Mouse (Mus musculus): ENCODE measurements at regions not wholly inside any gene's neighbourhood (a gene's known extent, or its start where the extent isn't known, plus 50 kb on each side); places are given as distances from the start of the nearest gene placed in this dataset.

GRCm38 (mm10) chr4:52117765-52118290 is 321.2 kb upstream of the Smc2 start:
- 72% methylated on average over 4 of the region's 4 CpGs for WGBS
- TF ChIP-seq POLR2A (IDR thresholded peaks at IDR 0.05; ENCODE audit: low read depth, low read length) (no peak), CTCF (IDR thresholded peaks at IDR 0.05; ENCODE audit: extremely low read depth, insufficient read length, insufficient replicate concordance, low read depth, low read length) (no peak)
- H3K36me3 ChIP-seq (ENCODE audit: control insufficient read depth, insufficient read depth, low read length): no peaks in the 10 kb centered on the region
- H3K27ac ChIP-seq (ENCODE audit: insufficient read depth, low read depth, low read length): no peak overlapping the region
- H3K4me1 ChIP-seq (ENCODE audit: control insufficient read depth, insufficient read depth, insufficient read length, low read length): no peaks in the 10 kb centered on the region
- no peak overlapping the region for H3K4me3 ChIP-seq (ENCODE audit: low read depth, low read length)
- H3K27me3 ChIP-seq (ENCODE audit: control insufficient read depth, insufficient read depth, low read length): no peaks in the 10 kb centered on the region

- no peaks in the 10 kb centered on the region for H3K27me3 ChIP-seq (ENCODE audit: control insufficient read depth, insufficient read depth, low read length)
- no peak overlapping the region for H3K27ac ChIP-seq (ENCODE audit: insufficient read depth, low read depth, low read length)
- TF ChIP-seq CTCF (IDR thresholded peaks at IDR 0.05; ENCODE audit: extremely low read depth, insufficient read length, insufficient replicate concordance, low read depth, low read length) (no peak), POLR2A (IDR thresholded peaks at IDR 0.05; ENCODE audit: low read depth, low read length) (no peak)
- no peak overlapping the region for H3K4me3 ChIP-seq (ENCODE audit: low read depth, low read length)
- H3K4me1 ChIP-seq (ENCODE audit: control insufficient read depth, insufficient read depth, insufficient read length, low read length): no peaks in the 10 kb centered on the region
- H3K36me3 ChIP-seq (ENCODE audit: control insufficient read depth, insufficient read depth, low read length): no peaks in the 10 kb centered on the region
- 79% methylated on average over 3 of the region's 3 CpGs for WGBS
Measured at GRCm38 (mm10) chr4:52118439-52119072, 320.5 kb upstream of the Smc2 start.

- Histone ChIP-seq H3K4me3 (ENCODE audit: low read depth, low read length) (no peak overlapping the region), H3K36me3 (ENCODE audit: control insufficient read depth, insufficient read depth, low read length) (no peaks in the 10 kb centered on the region), H3K27ac (ENCODE audit: insufficient read depth, low read depth, low read length) (no peak overlapping the region), H3K27me3 (ENCODE audit: control insufficient read depth, insufficient read depth, low read length) (no peaks in the 10 kb centered on the region), H3K4me1 (ENCODE audit: control insufficient read depth, insufficient read depth, insufficient read length, low read length) (no peaks in the 10 kb centered on the region)
- WGBS: 59% methylated on average over 6 of the region's 6 CpGs
- TF ChIP-seq CTCF (IDR thresholded peaks at IDR 0.05; ENCODE audit: extremely low read depth, insufficient read length, insufficient replicate concordance, low read depth, low read length) (peak; percentile 21; the same call in 1 of the 2 replicates), POLR2A (IDR thresholded peaks at IDR 0.05; ENCODE audit: low read depth, low read length) (no peak)
Measured at GRCm38 (mm10) chr4:52152565-52153164, 286.4 kb upstream of the Smc2 start.

GRCm38 (mm10) chr4:52176240-52176639 is 262.8 kb upstream of the Smc2 start:
- 34% methylated on average over 4 of the region's 4 CpGs for WGBS
- Histone ChIP-seq H3K4me3 (ENCODE audit: low read depth, low read length) (no peak overlapping the region), H3K36me3 (ENCODE audit: control insufficient read depth, insufficient read depth, low read length) (no peaks in the 10 kb centered on the region), H3K4me1 (ENCODE audit: control insufficient read depth, insufficient read depth, insufficient read length, low read length) (peaks cover 2% of the 10 kb centered on the region; the same call in 1 of the 2 replicates), H3K27ac (ENCODE audit: insufficient read depth, low read depth, low read length) (no peak overlapping the region), H3K27me3 (ENCODE audit: control insufficient read depth, insufficient read depth, low read length) (no peaks in the 10 kb centered on the region)
- TF ChIP-seq CTCF (IDR thresholded peaks at IDR 0.05; ENCODE audit: extremely low read depth, insufficient read length, insufficient replicate concordance, low read depth, low read length): no peak
- no peak for TF ChIP-seq POLR2A (IDR thresholded peaks at IDR 0.05; ENCODE audit: low read depth, low read length)

GRCm38 (mm10) chr4:52197777-52198176 is 241.3 kb upstream of the Smc2 start:
- Histone ChIP-seq H3K4me1 (ENCODE audit: control insufficient read depth, insufficient read depth, insufficient read length, low read length) (no peaks in the 10 kb centered on the region), H3K27ac (ENCODE audit: insufficient read depth, low read depth, low read length) (no peak overlapping the region), H3K36me3 (ENCODE audit: control insufficient read depth, insufficient read depth, low read length) (no peaks in the 10 kb centered on the region), H3K27me3 (ENCODE audit: control insufficient read depth, insufficient read depth, low read length) (no peaks in the 10 kb centered on the region), H3K4me3 (ENCODE audit: low read depth, low read length) (no peak overlapping the region)
- WGBS: 78% methylated on average over 3 of the region's 3 CpGs
- TF ChIP-seq POLR2A (IDR thresholded peaks at IDR 0.05; ENCODE audit: low read depth, low read length) (no peak), CTCF (IDR thresholded peaks at IDR 0.05; ENCODE audit: extremely low read depth, insufficient read length, insufficient replicate concordance, low read depth, low read length) (no peak)

GRCm38 (mm10) chr4:52210601-52211000 is 228.4 kb upstream of the Smc2 start:
- no peaks in the 10 kb centered on the region for H3K27me3 ChIP-seq (ENCODE audit: control insufficient read depth, insufficient read depth, low read length)
- H3K27ac ChIP-seq (ENCODE audit: insufficient read depth, low read depth, low read length): no peak overlapping the region
- no peak for TF ChIP-seq CTCF (IDR thresholded peaks at IDR 0.05; ENCODE audit: extremely low read depth, insufficient read length, insufficient replicate concordance, low read depth, low read length)
- TF ChIP-seq POLR2A (IDR thresholded peaks at IDR 0.05; ENCODE audit: low read depth, low read length): no peak
- no peaks in the 10 kb centered on the region for H3K36me3 ChIP-seq (ENCODE audit: control insufficient read depth, insufficient read depth, low read length)
- no peaks in the 10 kb centered on the region for H3K4me1 ChIP-seq (ENCODE audit: control insufficient read depth, insufficient read depth, insufficient read length, low read length)
- H3K4me3 ChIP-seq (ENCODE audit: low read depth, low read length): no peak overlapping the region

GRCm38 (mm10) chr4:52211022-52211421 is 228.0 kb upstream of the Smc2 start:
- WGBS: 69% methylated on average over 5 of the region's 5 CpGs
- no peaks in the 10 kb centered on the region for H3K36me3 ChIP-seq (ENCODE audit: control insufficient read depth, insufficient read depth, low read length)

More at GRCm38 (mm10) chr4:52211022-52211421, 228.0 kb upstream of the Smc2 start:
- H3K27ac ChIP-seq (ENCODE audit: insufficient read depth, low read depth, low read length): no peak overlapping the region
- H3K27me3 ChIP-seq (ENCODE audit: control insufficient read depth, insufficient read depth, low read length): no peaks in the 10 kb centered on the region
- no peaks in the 10 kb centered on the region for H3K4me1 ChIP-seq (ENCODE audit: control insufficient read depth, insufficient read depth, insufficient read length, low read length)
- TF ChIP-seq POLR2A (IDR thresholded peaks at IDR 0.05; ENCODE audit: low read depth, low read length) (no peak), CTCF (IDR thresholded peaks at IDR 0.05; ENCODE audit: extremely low read depth, insufficient read length, insufficient replicate concordance, low read depth, low read length) (no peak)
- no peak overlapping the region for H3K4me3 ChIP-seq (ENCODE audit: low read depth, low read length)
